Mouse (Mus musculus): ENCODE measurements around the gene Gm26558.

DNA sequence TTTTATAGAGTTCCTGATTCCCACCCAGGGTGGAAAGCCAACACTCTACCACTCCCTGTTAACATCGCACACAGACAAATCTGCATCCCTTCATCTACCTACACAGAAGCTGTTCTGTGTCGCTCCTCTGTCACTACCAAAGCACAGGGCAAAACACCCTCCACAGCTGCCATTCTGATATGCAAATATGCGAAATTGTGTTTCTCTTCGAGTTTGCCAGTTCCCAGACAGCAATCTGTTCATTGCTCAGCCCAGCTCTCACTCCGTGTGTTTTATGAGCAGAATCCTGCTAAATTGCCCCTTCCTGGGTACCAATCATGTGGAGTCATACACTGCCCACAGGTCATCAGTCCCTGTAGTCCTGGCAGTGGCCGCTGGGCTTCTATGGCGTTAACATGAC is 4.8 kb downstream of the Gm26558 start:
- TF ChIP-seq POLR2A (IDR thresholded peaks at IDR 0.05; ENCODE audit: borderline replicate concordance, extremely low read depth, insufficient read depth, insufficient read length, poor library complexity, severe bottlenecking) = no peak
- TF ChIP-seq CTCF (IDR thresholded peaks at IDR 0.05; ENCODE audit: borderline replicate concordance, extremely low read depth, insufficient read depth, insufficient read length) = no peak

All from brain, embryonic 14.5 days (tissue).